Mouse (Mus musculus): Measurements from ENCODE around the gene Ppip5k2.

DNA sequence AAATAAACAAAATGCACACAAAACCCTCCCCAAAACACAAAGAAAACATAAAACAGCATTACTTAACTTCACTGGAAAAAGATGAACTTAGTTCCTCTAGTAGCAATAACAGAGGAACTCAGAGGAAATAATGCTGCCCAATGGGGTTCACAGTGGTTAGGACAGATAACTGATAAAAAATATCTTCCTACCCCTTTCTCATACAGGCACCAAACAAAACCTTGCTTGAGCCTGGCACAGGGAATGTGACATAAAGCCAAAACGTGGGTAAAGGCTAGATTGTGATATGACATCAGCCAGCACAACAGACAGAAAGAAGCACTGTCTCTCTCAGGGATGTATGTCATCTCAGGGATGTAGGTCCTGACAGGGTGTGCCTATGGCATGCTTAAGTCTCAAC is 40.9 kb downstream of the Ppip5k2 start:
- TF ChIP-seq CTCF (conservative IDR thresholded peaks at IDR 0.05; ENCODE audit: low read length): no peak
- TF ChIP-seq NANOG (IDR thresholded peaks at IDR 0.05; ENCODE audit: borderline replicate concordance, low read length): no peak
- no peak for TF ChIP-seq POU5F1 (IDR thresholded peaks at IDR 0.05; ENCODE audit: borderline replicate concordance, low read length)

Data from E14TG2a.4 (cell line).